Mouse (Mus musculus) retina, embryonic 14.5 days (tissue): ENCODE measurements around the gene Itm2b.

Source experiments
- DNase-seq: peaks from one replicate; pipeline ENCODE4 v3.0.0-alpha.2; 2015; ENCODE audit warnings: low spot score

The Itm2b gene

DNA sequence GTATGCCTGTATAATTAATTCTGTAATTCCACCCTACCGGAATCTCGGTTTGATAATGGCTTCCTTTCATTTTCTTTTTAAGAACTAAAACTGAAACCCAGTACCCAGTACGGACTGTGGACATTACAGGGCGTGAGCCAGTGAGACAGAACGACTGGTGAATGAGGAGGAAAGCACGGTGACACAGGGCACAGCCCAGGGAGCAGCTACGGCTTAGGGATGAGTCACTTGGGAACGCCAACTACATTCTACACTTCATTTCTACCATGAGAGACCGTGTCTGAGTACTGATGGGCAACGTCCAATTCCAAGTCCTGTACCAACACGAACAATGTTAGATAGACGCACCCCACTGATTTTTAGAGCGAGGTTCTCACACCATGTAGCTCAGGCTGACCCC, 16.1 kb downstream of the Itm2b start:
- no peak for DNase-seq

- no peak for DNase-seq
Measured at GRCm38 (mm10) chr14:73368221-73368620, 16.9 kb downstream of the Itm2b start.

DNA sequence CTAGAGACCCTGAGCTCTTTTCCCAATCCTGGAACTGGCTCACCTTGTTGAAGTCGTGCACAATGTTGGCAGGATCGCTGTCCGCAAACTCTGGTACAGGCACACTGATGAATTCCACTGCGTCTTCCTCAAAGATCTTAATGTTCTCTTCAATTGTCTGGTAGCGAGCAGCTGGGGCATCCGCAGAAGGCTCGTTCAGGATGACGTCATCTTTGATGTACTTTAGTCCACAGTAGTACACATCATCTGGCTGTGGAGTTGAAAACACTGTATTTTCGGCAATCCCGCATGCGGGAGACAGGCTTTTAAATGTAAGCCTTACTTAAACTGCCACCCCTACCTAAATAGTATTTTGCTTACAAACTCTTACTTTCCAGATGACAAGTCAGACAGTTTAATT, 18.8 kb downstream of the Itm2b start:
- DNase-seq, result no peak

DNA sequence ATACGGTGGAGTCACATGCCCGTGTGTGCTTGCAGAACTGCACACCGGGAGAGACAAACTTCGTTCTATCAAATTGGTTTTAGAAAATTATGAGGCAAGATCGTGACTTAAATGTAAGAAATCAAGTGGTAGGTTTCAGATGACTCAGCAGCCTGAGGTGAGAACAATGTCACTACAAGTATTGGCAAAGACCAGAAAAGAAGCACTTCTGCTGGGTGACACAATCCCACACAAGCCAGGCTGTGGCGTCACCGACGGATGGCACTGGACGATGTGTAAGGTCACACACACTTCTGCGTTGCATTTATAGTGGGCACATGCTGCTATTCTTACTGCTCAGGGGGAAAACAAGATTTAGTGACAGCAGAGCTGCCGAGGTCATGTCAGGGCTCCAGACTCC, 21.3 kb downstream of the Itm2b start:
- no peak for DNase-seq

DNA sequence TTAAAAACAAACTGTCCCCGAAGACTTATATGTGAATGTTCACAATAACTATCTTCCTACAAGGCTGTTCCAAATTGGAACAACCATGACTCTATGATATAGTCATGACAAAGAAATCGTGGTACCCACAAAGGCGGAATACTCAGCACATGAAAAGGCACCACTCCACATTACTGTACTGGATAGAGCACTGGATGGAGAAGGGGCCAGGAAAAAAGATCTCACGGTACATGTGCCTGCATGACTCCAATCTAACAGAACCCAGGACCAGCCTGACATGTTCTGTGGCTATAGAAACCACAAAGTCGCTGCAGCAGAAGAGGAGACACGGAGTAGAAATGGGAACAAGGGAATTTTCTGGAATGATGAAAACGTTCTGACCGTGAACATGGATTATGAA, 30.4 kb downstream of the Itm2b start:
- DNase-seq, result no peak

DNA sequence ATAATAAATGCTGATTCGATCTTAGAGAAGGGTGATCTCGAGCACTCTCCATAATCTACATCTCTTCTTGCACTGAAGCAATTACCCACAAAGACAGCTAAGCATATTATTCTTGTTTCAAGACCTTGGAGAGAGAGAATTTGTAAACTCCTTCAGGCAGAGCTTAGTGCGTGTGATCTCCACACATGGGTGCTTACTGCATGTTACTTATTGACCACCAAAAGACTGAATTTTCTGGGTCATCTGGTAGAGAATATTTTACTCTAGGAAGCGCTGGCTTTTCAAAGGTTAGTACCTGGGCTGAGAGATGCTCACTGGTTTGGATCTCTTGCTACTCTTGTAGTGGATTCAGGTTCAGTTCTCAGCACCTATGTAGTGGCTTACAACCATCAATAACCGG, 34.0 kb downstream of the Itm2b start:
- no peak for DNase-seq

GRCm38 (mm10) chr14:73350029-73350428, 35.1 kb downstream of the Itm2b start:
- no peak for DNase-seq

DNA sequence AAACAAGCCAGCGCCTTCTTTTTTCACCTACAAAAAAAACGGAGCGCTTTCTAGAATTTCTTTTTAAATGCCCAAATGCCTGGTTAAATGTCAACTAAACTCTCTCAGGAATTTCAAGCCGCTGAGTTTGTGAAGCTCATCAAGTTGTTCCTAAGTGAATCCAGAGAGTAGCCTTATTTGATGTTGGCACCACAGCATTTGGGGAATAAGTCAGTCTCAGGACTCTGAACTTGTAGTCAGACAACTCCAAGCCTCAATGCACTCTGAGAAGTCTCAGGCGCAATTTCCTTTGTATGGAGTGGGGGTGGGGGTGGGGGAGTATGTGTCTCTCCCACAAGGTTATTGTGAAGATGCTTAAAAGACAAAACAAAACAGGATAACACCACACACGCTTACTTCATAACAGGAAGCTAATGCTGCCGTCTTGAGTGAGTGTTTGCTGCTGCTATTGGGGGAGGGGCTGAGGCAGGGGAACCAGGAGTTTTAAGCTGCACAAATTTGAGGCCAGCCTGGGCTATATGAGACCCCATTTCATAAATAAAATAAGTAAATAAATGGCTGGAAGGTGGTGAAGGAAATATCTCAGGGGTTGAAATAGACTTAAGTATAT, 35.9 kb downstream of the Itm2b start:
- DNase-seq, result no peak

- DNase-seq, result no peak
Measured at GRCm38 (mm10) chr14:73347302-73347701, 37.8 kb downstream of the Itm2b start.

GRCm38 (mm10) chr14:73345614-73346013, 39.5 kb downstream of the Itm2b start:
- no peak for DNase-seq

DNA sequence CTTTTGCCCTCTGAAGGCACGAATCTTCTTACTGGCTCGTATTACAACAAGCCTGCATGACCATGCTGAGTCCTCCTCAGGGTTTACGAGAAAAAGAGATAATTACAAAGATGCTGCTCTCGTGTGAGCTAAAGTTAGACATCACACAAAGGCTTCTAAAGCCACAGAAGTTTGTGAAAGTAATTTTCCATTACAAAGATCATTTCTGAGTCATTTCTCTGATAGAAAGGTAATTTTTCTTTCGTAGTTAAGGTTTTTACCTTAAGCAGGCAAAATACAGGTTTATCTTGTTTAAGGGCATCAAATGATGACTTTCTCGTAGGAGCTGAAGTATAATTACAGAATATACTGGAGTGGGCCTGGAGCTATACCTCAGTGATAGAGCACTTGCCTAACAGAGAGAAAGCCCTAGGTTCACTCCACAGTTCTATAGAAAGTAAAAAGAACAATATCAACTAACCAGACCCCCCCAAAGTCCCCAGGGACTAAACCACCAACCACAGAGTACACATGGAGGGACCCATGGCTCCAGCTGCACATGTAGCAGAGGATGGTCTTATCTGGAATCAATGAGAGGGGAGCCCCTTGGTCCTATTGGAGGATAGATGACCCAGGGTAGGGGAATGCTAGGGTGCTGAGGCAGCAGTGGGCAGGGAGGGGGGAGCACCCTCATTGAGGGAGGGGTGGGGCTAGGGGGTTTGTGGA, 44.9 kb downstream of the Itm2b start:
- DNase-seq, result no peak

- DNase-seq, result no peak
Measured at GRCm38 (mm10) chr14:73339615-73340014, 45.5 kb downstream of the Itm2b start.

DNA sequence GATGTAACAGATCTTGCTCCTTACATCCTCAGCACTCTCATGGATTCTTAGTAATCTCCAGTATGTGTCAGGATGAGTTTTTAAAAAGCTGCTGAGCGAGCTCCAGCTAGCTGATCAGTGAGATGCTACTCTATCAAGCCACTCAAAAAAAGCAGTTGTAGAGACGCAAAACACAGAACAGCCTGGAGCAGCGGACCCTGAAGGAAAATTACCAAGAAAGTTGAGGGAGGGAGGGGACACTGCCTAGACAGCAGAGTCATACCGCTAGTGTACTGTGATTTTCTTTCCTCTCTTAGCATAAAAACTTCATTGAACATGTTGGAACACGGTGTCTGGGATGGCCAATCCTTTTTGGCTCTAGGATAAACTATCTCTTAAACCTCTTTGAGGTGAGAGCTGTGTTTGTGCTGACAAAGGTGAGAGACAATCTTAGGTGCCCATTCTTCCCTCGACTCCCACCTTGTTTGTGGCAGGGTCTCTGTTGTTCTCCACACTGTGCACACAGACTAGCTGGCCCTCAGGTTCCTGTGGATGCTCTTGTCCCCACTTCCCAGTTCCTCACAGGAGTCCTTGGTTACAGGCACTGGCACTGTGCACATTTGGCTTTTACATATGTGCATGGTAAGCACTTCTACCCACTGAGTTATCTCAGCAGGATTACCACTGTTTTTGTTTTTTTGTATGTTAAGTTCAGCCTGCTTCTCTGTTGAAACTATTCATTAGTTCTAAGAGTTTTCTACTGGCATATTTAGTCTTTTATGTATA, 48.6 kb downstream of the Itm2b start:
- no peak for DNase-seq

DNA sequence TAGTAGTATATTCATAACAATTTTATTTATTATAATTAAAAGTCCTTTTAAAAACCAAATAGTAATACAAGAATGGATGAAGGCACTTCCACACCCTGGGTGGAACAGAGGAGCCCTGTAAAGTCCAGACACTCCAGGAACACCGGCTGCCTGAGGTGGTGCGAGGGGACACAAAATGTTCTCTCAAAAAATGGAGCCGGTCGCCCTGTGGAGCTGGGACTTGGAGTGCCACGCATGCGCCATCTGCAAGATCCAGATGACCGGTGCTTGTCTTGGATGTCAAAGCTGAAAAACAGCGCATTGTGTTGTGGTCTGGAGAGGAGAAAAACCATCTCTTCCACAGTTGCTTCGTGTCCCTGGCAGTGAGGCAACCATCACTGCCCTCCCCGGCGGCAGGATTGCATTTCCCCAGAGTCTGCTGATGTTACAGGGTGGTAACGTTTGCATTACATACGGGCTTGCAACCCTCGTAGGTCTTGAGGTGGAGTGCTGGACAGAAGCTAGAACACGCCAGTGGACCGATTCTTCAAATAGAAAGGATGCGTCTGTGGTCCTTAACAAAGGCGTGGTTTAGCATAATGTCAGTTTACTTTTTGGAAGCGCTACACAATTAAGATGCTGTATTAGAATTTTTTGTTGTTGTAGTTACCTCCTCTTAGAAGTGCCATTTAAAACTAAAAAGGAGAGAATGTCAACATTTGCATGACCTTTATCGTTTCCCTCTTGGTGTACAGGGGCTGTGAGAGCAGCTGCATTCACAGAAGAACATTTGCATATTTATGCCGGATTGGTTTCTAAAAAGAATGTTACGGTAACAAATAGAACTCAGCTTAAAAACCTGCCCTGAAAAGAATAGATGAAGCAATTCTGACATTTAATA, 49.9 kb downstream of the Itm2b start:
- no peak for DNase-seq

- DNase-seq, result no peak
Measured at GRCm38 (mm10) chr14:73333880-73334279, 51.2 kb downstream of the Itm2b start.

- no peak for DNase-seq
Measured at GRCm38 (mm10) chr14:73331386-73331785, 53.7 kb downstream of the Itm2b start.

DNA sequence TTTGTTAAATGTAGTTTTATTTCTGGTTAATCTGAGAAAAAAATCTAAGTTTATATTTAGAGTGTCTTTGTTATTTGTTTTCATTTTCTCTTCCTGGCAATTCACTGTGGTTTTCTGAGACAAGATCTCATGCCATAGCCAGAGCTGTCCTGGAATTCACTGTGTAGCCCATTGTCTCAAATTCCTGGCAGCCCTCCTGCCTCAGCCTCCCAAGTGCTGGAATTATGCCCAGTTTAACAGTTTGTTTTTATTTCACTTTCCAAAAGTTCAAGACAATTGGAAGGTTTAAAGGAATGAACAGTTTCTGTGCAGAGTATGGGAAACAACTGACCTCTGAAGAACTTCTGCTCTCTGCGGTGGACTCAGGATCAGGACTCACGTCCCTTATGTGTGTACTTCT, 55.2 kb downstream of the Itm2b start:
- DNase-seq, result no peak

DNA sequence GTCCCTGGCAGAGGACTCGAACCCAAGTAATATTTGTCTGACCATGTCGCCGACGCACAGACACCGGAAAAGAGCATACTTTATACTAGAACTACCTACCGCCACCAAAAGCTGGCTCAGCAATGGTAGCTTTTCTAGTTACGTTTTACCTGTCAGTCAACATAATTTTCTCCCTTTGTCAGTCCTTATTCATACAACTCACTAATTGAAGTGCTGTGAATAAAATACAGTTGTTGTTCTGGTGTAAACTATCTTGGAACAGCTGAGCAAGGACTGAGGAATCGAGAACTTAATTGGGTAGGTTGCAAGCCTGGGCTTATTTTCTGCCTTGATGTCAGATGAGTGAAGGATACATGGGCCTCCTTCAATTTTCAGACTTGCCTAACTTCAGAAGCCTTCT, 58.6 kb downstream of the Itm2b start:
- DNase-seq, result no peak

GRCm38 (mm10) chr14:73325456-73326381, 59.4 kb downstream of the Itm2b start, which contains the start of gene Rb1:
TSS of gene Rb1 (minus strand) at chr14:73325822.
- peak; percentile 81 for DNase-seq

DNA sequence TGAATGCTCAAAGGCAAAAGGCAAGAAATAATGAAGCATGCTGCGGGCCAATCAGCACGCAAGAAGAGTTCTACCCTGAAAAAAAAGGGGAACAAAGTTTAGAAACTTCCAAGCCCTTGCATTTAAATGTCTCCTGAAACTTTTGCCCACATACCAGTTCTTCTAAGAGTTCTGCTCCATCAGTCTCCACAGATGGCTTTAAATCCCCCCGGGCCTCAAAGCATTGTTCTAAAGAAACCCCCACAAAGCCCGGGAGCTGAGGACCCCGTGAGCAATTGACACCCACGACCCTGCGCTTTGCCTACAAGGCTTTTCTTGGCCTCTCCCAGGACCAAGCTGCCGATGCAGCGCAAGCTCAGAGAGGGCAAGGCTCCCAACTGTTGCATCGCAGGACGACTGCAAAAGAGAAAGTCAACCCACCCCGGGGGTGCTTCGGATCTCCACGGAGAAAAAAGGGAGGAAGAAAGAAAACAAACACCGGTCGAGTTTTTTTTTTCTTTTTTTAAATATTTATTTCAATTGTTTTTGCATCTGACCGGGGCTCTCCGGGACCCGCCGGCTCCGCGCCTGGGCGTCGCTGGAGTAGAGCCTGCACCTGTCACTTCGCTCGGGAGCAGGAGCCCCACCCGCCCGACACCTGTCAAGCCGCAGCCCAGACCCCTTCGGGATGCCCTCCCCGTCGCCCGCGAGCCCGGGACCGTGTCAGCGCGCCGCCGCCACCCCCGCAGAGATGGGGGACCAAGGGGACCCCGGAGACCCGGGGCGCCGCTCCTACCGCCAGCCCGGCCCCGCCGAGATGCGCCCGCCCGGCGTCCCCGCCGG, 60.2 kb downstream of the Itm2b start:
- peak; percentile 42 for DNase-seq
